Mouse (Mus musculus) adrenal gland, postnatal 25 days (tissue): ENCODE measurements at regions not wholly inside any gene's neighbourhood (a gene's known extent, or its start where the extent isn't known, plus 50 kb on each side); places are given as distances from the start of the nearest gene placed in this dataset.

Experiments
- DNase-seq: peaks from one replicate; pipeline ENCODE4 v3.0.0; 2021; ENCODE audit warnings: mixed read lengths

DNA sequence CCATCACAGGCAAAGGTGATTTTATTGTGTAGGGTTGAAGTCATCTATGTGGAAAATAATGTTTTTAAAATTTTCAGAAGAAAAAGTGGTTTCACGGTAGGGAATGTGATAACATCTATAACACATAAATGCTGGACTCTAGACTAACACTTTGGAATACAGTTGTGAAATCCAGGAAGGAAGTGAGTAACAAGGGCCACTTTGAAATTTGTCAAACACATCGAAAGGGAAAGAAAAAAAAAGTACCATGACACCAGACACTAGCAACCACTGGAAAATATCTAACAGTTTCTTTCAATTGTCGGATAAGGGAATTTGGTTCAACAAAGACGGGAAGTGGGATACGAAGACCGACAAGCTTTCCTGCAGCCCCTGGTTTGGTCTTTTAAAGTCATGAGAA is 181.7 kb upstream of the Btg1 start:
- DNase-seq, result no peak

GRCm38 (mm10) chr10:96438398-96439103 is 178.3 kb upstream of the Btg1 start:
- DNase-seq, result no peak

DNA sequence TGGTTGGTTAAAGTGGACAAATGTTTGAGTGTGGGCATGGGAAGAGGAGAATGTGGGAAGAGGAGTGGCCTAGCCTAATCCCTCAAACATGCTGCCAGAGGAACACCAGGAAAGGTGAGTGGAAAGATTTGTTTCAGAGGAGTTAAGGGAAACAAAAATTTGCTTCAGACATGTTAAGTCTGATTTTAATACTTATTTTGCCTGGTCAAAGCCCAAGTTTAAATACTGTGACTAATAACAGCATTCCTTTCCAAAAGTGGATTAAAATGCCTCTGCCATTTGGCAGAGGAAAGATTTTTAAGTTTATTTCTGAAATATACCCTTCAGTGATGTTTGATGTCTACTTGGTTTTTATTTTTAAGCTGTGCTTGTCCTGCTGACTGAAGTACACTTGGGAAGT is 174.6 kb upstream of the Btg1 start:
- DNase-seq, result no peak

- DNase-seq, result no peak
These were observed 166.5 kb upstream of the Btg1 start for GRCm38 (mm10) chr10:96450266-96450665.

DNA sequence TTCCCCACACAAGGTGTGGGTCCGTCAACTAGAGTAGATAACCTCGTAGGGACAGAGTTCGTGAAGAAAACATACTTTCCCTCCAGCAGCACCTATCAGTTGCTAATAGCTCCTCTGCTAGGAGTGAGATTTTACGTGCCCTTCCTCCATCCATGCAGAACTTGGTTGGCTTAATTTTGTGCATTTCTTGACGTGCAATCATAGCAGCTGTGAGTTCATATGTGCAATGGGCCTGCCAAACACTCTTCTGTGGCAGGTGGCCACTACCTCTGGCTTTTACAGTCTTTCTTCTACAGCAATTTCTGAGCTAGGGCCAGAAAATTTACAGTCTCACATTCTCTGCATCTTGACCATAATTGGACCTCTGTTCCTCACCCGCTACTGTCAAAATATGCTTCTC is 161.9 kb upstream of the Btg1 start:
- DNase-seq, result no peak

- no peak for DNase-seq
These were observed 158.3 kb upstream of the Btg1 start for GRCm38 (mm10) chr10:96458551-96458950.

- DNase-seq, result no peak
These were observed 157.6 kb upstream of the Btg1 start for GRCm38 (mm10) chr10:96459186-96459585.

- DNase-seq, result no peak
These were observed 156.7 kb upstream of the Btg1 start for GRCm38 (mm10) chr10:96460151-96460550.

GRCm38 (mm10) chr10:96460617-96461338 is 156.0 kb upstream of the Btg1 start:
- DNase-seq, result no peak

- DNase-seq, result no peak
These were observed 150.8 kb upstream of the Btg1 start for GRCm38 (mm10) chr10:96465967-96466366.

GRCm38 (mm10) chr10:96466845-96467244 is 150.0 kb upstream of the Btg1 start:
- no peak for DNase-seq

GRCm38 (mm10) chr10:96467661-96468060 is 149.1 kb upstream of the Btg1 start:
- no peak for DNase-seq

GRCm38 (mm10) chr10:96471523-96471922 is 145.3 kb upstream of the Btg1 start:
- no peak for DNase-seq

DNA sequence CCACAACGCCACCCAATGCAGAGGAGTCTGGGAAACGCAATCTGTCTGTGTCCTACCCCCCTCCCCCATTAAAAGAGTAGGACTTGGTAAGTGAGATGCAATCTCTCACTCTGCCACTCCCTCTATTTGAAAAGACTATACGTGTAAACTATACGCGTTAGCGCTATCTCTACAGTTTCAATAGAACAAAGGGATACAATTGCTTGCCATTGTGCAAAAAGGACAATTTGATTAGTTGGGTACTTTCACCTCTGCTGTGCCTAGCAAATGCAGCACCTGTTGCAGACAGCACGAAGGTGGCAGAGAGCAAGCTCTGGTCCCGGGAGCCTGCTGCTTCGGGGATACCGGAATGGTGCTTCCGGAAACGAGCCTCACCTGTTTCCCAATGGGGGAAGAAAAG is 137.5 kb upstream of the Btg1 start:
- no peak for DNase-seq

GRCm38 (mm10) chr10:96479786-96480185 is 137.0 kb upstream of the Btg1 start:
- DNase-seq, result no peak

- DNase-seq, result no peak
These were observed 136.1 kb upstream of the Btg1 start for GRCm38 (mm10) chr10:96480453-96481324.

GRCm38 (mm10) chr10:96481325-96481638 is 135.5 kb upstream of the Btg1 start:
- no peak for DNase-seq

- DNase-seq, result no peak
These were observed 130.1 kb upstream of the Btg1 start for GRCm38 (mm10) chr10:96486724-96487123.

GRCm38 (mm10) chr10:96493706-96494105 is 123.1 kb upstream of the Btg1 start:
- no peak for DNase-seq

GRCm38 (mm10) chr10:96496700-96497099 is 120.1 kb upstream of the Btg1 start:
- DNase-seq, result no peak

DNA sequence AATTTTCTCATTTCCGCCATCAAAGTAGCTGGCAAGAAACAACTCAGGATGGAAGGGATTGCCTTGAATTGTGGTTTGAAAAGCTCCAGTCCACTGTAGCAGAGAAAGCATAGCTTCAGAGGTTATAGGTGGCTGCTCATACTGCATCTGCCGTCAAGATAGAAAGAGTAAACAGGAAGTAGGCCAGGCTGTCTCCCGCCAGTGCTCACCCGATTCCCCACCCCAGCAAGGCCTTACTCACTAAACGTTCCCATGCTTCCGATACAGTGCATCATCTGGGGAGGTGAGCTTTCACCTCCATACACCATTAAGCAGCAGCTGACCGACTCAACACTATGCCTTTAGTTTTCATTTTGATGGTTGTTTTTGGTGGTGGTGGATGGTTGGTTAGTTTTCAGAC is 119.3 kb upstream of the Btg1 start:
- DNase-seq, result no peak

DNA sequence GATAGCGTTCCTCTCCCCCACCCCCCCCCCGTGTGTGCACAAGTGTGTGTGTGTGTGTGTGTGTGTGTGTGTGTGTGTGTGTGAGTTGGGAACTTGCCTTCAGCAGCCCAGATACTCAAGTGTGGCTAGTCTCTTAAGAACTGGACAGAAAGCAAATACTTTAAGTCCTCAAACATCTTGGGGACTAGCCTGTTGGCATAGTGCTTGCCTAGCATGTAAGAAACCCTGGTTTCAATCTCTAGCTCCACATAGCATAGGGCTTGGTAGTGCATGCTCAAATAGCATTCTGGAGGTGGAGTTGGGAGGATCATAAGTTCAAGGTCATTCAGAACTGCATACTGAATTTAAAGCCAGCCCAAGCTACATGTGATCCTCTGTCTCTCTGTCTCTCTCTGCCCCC is 117.5 kb upstream of the Btg1 start:
- DNase-seq, result no peak

DNA sequence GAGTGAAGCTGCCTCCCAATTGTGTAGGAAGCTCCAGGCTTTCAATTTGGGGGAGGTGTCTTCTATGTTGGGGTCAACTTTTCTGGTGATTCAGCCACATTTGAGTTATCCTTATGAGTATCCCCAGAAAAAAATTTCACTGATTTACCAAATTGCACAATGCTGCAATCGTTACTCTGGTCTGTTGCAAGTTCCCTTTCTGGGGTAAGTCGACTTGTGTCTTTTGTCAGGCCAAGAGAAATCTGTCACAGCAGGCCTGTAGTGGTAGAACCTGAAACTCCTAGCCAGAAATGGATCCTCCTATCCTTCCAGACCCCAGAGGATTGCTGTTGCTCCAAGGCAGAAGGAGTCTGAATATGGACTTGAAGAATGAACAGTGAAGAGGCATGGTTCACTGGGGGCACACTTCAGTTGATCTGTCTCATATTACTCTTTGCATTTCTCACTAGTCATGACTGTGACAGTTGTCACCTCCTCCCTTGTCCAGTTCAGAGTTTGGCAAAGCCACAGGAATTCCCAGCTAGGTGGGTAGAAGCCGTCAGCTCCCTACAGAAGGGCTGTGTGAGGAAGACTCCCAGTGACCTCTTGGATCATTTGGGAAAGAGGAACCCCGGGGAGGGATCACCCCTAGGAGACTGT is 114.6 kb upstream of the Btg1 start:
- DNase-seq, result no peak
